Mouse (Mus musculus) stomach, postnatal 0 days (tissue): ENCODE results near the gene P2rx6.

Experiments used
- CTCF ChIP-seq: IDR thresholded peaks from 2 replicates; pipeline ENCODE4 v1.5.1; 2016; ENCODE audit warnings: antibody characterized with exemption, low read depth, mild to moderate bottlenecking, moderate library complexity
- EP300 ChIP-seq: optimal IDR thresholded peaks from 2 replicates; pipeline ENCODE3; 2016; ENCODE audit warnings: antibody characterized with exemption

- TF ChIP-seq CTCF: peak; percentile 83
- no peak for TF ChIP-seq EP300
Measured at GRCm38 (mm10) chr16:17617922-17618565, 56.4 kb downstream of the P2rx6 start.
